Mouse (Mus musculus): ENCODE measurements at regions not wholly inside any gene's neighbourhood (a gene's known extent, or its start where the extent isn't known, plus 50 kb on each side); places are given as distances from the start of the nearest gene placed in this dataset.

DNA sequence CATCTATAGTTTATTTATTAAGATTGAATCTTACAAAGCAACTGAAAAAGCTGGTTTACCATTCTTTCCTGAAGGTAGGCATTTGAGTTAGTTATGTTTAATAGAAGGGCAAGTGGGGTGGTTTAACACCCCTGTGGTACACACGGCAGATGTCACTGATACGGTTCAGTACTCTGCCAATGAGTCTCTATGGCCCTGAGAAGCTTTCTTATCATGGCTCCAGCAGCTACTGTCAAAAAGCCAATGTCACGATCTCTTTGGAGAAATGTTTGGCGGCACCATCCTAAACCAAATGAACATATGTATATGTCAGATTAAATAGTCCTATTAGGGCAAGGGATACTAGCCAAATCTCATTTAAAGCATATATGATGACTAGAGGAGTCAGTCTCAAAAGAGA is 562.4 kb upstream of the Syt1 start:
- TF ChIP-seq CHD2 (IDR thresholded peaks at IDR 0.05; ENCODE audit: low read depth, low read length) = no peak
- TF ChIP-seq ZC3H11A (IDR thresholded peaks at IDR 0.05; ENCODE audit: borderline replicate concordance, low read depth, low read length) = no peak
- no peak for TF ChIP-seq ZNF384 (IDR thresholded peaks at IDR 0.05; ENCODE audit: low read depth, low read length)
- no peak for TF ChIP-seq HCFC1 (IDR thresholded peaks at IDR 0.05; ENCODE audit: borderline replicate concordance, insufficient read depth, low read length)
